Mouse (Mus musculus) CD4-positive, CD25-positive, alpha-beta regulatory T cell, adult 2 months (primary cell): ENCODE measurements around the gene Plaa.

Source experiments
- DNase-seq: peaks from one replicate; pipeline ENCODE4 v3.0.0-alpha.2; 2012; ENCODE audit warnings: low read depth, low spot score

Gene Plaa

DNA sequence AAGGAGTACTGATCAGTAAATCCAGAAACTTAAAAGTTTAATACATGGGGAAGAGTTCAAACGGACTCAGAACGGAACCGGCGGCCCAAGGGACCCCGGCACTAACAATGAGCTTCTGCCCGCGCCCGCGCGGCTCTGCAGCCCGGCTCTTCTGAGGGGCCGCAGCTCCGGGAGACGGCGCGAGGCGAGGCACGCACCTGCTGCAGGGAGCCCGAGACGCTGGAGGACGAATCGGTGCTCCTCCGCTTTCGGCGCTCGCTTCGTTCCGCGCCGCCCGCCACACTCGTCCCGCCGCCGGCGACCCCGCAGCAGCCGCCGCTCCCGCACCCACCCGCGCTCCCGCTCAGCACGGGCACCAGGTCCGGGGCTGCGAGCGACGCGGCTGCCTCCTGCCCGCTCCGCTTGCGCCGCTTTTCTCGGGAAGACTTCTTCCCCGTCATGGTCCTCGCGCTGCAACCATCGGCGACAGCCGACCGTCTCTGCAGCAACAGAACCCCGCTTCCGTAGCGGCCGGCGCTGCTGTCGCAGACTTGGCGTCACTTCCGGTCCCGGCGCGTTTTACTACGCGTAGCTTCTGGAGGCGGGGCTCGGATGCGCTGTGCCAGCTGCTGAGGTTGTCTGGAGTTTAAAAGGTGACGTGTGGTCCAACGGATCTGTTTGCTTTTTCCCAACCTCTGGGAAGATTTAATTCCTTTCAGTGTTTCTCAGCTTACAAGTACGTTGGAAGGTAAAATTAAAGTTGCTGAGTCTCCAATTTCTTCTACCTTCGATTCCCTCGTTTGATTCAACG is 46.6 kb downstream of the Plaa start, which contains the start of the genes Gm10306 and Caap1:
Gm10306 (plus strand) TSS at position 282 of the 790 bp plus-strand sequence.
Caap1 (minus strand) TSS at position 532 of the 790 bp plus-strand sequence.
- peak; percentile 96 for DNase-seq

DNA sequence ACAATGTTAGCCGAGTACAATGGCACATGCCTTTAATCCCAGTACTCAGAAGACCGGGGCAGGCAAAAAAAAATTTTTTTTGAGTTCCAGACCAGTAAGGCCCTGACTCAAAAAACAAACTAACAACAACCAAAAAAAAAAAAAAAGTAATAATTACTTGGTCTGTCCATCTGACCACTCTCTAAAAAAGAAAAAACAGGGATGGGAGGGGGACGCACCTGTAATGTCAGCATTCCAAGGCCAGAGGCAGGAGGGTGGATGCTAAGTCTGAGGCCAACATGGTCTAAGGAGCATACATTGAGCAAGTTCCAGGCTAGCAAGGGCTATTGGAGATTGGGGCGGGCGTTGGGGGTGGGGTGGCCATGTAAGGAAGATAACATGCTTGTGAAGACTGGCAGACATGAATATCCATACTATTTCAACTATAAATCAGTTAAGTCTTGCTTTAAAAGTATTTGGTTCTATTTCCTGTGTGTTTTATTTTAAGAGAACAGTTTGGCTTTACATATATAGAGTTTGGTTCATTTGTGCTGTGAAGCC is 48.0 kb downstream of the Plaa start:
- no peak for DNase-seq

DNA sequence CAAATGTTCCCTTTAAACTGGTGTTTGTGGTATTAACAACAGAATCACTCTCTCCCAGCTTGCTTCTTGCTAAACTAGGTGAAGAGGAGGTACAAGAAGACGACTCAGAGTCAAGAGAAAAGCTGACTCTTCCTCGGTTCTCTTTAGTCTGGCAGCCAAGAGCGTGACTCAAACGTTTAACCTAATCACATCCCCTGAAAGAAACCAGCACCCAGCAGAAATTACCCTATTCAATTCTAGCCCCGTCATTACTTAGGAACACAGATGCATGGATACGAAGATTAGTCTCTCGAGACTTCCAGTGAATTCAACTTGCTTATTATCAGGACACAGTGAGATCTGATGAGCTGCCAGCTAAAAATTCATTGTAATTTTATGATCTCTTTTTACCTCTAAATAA is 58.7 kb downstream of the Plaa start:
- no peak for DNase-seq

DNA sequence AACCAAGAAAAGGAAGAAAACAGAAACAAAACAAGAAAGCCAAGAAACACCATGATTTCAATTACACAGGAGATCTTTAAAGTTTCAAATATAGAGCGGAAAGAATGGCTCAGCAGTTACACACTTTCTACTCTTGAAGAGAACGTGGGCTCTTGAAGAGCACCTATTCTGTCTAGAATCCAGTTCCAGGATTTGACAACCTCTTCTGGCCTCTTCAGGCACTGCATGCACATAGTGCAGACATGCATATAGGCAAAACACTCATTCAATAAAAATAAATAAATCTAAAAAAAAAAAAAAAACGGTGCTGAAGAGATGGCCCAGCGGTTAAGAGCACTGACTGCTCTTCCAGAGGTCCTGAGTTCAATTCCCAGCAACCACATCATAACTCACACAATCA is 60.0 kb downstream of the Plaa start:
- DNase-seq = no peak

DNA sequence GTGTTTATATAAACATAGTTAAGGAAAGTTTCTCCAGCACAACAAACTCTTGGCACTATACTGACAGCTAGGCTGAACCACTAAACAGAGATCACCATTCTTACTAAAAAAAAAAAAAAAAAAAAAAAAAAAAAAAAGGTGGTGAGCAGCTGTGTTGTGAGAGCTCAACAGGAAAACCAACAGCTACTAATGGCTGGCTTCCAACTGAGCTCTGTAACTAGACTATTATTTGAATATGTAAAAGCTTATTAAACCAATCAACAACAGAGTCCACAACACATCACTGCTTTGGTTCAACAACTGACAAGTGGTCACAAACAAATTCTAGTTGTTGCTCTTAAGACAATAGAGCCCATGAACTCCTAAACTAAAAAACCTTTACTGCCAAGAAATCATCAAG is 69.8 kb downstream of the Plaa start:
- no peak for DNase-seq

DNA sequence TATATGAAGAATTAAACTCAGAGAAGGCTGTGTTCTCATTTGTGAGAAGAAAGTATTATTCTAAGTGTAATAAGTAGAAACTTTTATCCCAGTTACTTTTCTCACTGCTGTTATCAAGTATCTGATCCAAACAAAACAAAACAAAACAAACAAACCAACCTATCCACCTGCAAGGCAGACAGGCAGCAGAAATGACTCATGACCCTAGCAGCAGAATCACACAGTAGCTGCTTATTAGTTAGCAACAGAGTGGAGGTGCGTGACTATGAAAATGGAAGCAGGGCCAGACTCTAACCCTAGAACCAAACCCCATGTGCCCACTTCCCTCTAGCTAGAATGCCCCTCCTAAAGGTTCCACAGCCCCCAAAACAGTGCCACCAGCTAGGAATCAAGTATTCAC is 73.6 kb downstream of the Plaa start:
- DNase-seq = no peak

DNA sequence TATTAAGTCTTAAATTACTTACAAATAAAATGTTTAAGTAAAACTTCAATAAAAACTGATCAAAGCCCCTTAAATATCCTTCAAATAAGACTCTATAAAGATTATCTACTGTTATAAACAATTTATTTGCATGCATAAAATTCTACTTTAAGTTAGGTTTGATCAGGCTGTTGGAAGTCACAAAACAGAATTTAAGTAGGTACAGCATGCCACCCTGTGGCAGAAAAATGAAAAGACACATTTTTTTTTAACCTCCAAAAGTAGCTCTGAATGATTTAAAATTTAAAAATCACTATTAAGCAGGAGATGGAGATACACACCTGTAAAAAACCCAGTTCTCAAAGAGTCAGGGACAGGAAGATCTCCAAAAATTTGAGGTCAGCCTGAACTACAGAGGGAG is 79.7 kb downstream of the Plaa start:
- DNase-seq = peak; percentile 14

DNA sequence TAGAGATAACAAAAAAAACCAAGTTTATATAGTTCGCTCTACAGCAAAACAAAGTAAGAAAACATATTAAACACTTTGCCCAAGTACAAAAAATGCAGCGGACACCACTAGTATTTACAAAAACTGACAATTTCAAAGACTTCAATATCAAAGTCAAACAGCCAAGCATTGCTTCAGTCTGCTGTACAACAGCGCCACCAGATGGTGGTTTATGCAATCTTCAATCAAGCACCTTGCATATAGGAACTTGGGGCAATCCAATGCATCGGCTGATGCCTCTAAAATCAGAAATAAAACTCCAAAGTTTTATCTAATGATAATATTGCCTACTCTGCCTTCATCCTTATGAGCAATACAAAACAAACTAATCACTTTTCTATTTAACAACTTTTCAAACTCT is 85.4 kb downstream of the Plaa start:
- DNase-seq = peak; percentile 67
